Mouse (Mus musculus): ENCODE results near the gene Hook1. TPM values are rescaled to one million over a fixed set of nuclear protein-coding genes. Genes with fewer than 3 reads are reported as not detected.

The Hook1 gene
- polyA plus RNA-seq (2012): 1.4 and 1.6 TPM in 2 replicates

DNA sequence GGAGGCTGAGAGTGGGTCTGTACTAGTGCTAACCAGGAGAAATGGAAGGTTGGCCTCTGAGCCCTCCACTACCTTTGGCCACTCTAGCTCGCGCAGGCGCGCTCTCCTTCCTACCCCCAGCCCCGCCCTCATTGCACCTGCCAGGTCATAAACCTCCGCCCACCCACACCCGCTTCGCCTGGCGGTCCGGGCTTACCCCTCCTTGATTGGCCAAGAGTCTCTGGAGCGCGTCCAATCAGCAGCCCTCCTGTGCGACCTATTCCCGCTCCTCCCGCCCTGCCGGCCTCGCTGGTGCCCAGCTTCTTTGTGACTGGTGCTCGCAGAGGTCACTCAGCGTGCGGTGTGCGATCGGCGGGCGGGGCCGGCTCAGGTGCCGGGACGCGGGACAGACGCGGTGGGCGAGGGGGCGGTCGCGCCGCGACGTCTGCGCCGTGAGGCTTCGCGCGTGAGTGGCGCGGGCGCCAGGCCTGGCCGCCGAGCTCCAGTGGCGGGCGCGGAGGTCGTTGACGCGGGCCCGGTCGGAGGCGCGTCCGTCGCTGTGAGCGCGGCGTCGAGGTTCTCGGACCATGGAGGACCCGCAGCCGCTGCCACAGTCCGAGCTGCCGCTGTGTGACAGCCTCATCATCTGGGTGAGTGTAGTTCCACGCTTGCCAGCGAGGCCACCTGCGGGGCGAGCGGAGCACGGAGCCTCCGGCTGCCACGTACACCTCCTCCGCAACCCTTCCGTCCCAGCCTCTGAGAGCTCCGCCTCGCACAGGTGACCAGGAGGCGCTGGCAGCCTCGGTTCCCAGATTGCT lies at the start of gene Hook1:
Gene Hook1 (plus strand): TSS at position 313 of the 797 bp plus-strand sequence.

Other genes with a start within 250 kb of the Hook1 start
- not detected in 2 replicates for gene Cyp2j13, start 110.3 kb downstream of the Hook1 start, polyA plus RNA-seq (2012)
- not detected in 2 replicates for gene Cyp2j12, start 173.9 kb downstream of the Hook1 start, polyA plus RNA-seq (2012)